Mouse (Mus musculus) kidney, adult 2 months (tissue): Measurements from ENCODE around the gene Rad51b.

Experiments
- CTCF ChIP-seq: fragments of 200-500 bp; conservative IDR thresholded peaks from 2 replicates; pipeline ENCODE4 v1.5.1; 2011; ENCODE audit warnings: low read depth, mild to moderate bottlenecking, control low read depth, low read length, moderate library complexity, mixed read lengths; ENCODE audit not compliant: insufficient read depth, insufficient read length
- POLR2A ChIP-seq: fragments of 200-500 bp; IDR thresholded peaks from one replicate; pipeline ENCODE4 v1.6.1; 2011; ENCODE audit warnings: low read depth, low read length, control low read depth

DNA sequence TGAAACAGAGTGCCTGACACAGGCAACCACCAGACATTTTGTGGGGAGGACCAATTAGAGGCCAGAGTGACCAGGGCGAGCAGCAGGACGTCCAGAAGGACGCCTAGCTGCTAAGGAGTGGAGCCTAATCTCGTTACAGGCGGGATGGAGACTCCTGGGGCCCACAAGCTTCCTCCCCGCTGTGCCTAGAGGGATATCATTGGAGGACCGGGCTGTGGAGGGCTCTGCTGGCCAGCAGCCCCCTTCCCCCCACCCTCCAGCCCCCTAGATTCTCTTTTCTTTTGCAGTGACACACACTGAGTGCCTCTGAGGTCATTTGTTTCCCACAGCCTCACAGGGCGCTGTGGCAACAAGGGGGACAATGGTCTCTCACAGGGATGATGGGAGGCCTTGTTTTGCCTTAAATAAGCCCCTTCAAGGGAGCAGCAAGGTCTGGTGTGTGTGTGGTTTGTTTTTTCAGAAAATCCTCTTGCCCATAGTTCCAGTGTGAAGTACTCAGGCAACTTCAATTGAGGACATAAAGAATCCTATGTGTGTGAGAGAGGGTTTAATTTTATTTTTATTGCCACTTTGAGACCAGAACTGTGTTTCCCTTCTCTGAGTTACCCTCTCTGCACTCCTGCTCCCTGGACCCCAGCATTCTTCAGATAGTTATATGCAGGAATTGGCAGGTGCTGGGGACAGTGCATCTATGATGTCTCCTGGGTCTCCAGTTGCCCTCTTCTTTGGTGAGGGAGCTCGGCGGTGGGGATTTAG lies 422.2 kb downstream of the Rad51b start:
- no peak for TF ChIP-seq CTCF
- TF ChIP-seq POLR2A, result no peak
